Mouse (Mus musculus) WW6 (cell line): ENCODE measurements at regions not wholly inside any gene's neighbourhood (a gene's known extent, or its start where the extent isn't known, plus 50 kb on each side); places are given as distances from the start of the nearest gene placed in this dataset.

Experiments used
- DNase-seq: peaks from one replicate; pipeline ENCODE4 v3.0.0-alpha.2; 2013; ENCODE audit warnings: low read depth, low spot score

GRCm38 (mm10) chr11:20982500-20982899 is 108.6 kb upstream of the Peli1 start:
- no peak for DNase-seq

GRCm38 (mm10) chr11:20985069-20985759 is 105.9 kb upstream of the Peli1 start:
- no peak for DNase-seq

GRCm38 (mm10) chr11:20985771-20986170 is 105.3 kb upstream of the Peli1 start:
- DNase-seq, result no peak

GRCm38 (mm10) chr11:20987171-20987815 is 103.8 kb upstream of the Peli1 start:
- DNase-seq, result no peak

- DNase-seq, result no peak
Observed at GRCm38 (mm10) chr11:20987841-20988251, 103.2 kb upstream of the Peli1 start.

GRCm38 (mm10) chr11:20988871-20989270 is 102.2 kb upstream of the Peli1 start:
- DNase-seq, result no peak

- no peak for DNase-seq
Observed at GRCm38 (mm10) chr11:20993580-20993979, 97.5 kb upstream of the Peli1 start.

GRCm38 (mm10) chr11:21001400-21001799 is 89.7 kb upstream of the Peli1 start:
- DNase-seq, result no peak

GRCm38 (mm10) chr11:21007222-21007621 is 83.9 kb upstream of the Peli1 start:
- DNase-seq, result no peak

GRCm38 (mm10) chr11:21009505-21009904 is 81.6 kb upstream of the Peli1 start:
- DNase-seq, result no peak

- DNase-seq, result no peak
Observed at GRCm38 (mm10) chr11:21010867-21011266, 80.2 kb upstream of the Peli1 start.

GRCm38 (mm10) chr11:21014250-21014649 is 76.8 kb upstream of the Peli1 start:
- DNase-seq, result no peak

GRCm38 (mm10) chr11:21015536-21015935 is 75.6 kb upstream of the Peli1 start:
- no peak for DNase-seq

GRCm38 (mm10) chr11:21016133-21016746 is 74.9 kb upstream of the Peli1 start:
- no peak for DNase-seq

- no peak for DNase-seq
Observed at GRCm38 (mm10) chr11:21016791-21017329, 74.2 kb upstream of the Peli1 start.

- DNase-seq, result no peak
Observed at GRCm38 (mm10) chr11:21019829-21020228, 71.3 kb upstream of the Peli1 start.

GRCm38 (mm10) chr11:21024111-21024510 is 67.0 kb upstream of the Peli1 start:
- no peak for DNase-seq

GRCm38 (mm10) chr11:21024521-21024920 is 66.6 kb upstream of the Peli1 start:
- DNase-seq, result no peak

GRCm38 (mm10) chr11:21027299-21027698 is 63.8 kb upstream of the Peli1 start:
- no peak for DNase-seq

GRCm38 (mm10) chr11:21030362-21030761 is 60.7 kb upstream of the Peli1 start:
- no peak for DNase-seq

- no peak for DNase-seq
Observed at GRCm38 (mm10) chr11:21031816-21032215, 59.3 kb upstream of the Peli1 start.

- DNase-seq, result no peak
Observed at GRCm38 (mm10) chr11:21033234-21033822, 57.8 kb upstream of the Peli1 start.
